Mouse (Mus musculus) layer of hippocampus, adult 9-10 months (tissue): Measurements from ENCODE around the gene 2210016L21Rik.
"Not testable (repeated sequence)": the region's sequence is repeated elsewhere in the genome, so short reads cannot be mapped to it uniquely, and the experiment has no call there.

ENCODE experiments used
- DNase-seq: peaks from one replicate; pipeline ENCODE4 v3.0.0; 2022; ENCODE audit warnings: low spot score

2210016L21Rik gene

GRCm38 (mm10) chr5:114942074-114942765 lies at the start of gene 2210016L21Rik:
TSS of gene 2210016L21Rik (plus strand) at chr5:114942158.
- peak; percentile 78 for DNase-seq

- no peak for DNase-seq
Observed at GRCm38 (mm10) chr5:114895542-114895941, 46.4 kb upstream of the 2210016L21Rik start.

- no peak for DNase-seq
Observed at GRCm38 (mm10) chr5:114896688-114897373, 45.1 kb upstream of the 2210016L21Rik start, which contains the start of gene Oasl2. TSS of gene Oasl2 (plus strand) at chr5:114896936.

GRCm38 (mm10) chr5:114897374-114897793 lies 44.6 kb upstream of the 2210016L21Rik start:
- DNase-seq = no peak

DNA sequence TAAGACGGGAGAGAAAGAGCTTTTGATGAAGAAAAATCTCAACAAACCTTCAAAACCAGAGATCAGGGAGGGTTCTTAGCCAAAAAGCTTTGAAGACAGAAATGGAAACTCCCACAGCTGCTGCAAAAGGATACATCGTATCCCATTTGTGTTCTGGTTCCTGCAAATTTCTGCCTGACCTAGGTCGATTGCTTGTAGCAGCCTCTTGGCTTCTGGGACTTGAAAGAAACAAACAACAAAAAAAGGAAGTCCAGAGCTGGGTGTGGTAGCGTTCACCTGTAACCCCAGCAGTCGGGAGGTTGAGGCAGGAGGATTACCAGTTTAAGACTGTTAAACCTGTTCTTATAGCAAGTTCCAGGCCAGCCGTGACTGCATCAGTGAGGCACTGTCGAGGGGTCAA lies 43.1 kb upstream of the 2210016L21Rik start:
- no peak for DNase-seq

DNA sequence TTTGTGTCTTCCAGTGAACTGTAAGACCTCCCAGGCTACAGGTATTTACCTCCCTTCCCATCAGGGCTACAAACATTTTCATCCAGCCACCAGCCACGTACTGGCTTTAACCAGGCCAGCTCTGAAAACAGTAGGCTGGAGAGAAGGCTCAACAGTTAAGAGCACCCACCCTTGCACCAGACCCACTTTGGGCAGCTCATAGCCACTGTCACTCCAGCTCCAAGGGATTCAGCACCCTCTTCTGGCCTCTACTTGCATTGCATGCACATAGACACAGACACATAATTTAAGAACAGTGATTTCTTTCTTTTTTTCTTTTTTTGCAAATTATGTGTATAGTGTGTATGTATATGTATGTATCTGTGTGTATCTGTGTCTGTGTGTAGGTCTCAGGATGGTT lies 39.5 kb upstream of the 2210016L21Rik start:
- DNase-seq = no peak

- DNase-seq = no peak
Observed at GRCm38 (mm10) chr5:114908598-114909305, 33.2 kb upstream of the 2210016L21Rik start.

DNA sequence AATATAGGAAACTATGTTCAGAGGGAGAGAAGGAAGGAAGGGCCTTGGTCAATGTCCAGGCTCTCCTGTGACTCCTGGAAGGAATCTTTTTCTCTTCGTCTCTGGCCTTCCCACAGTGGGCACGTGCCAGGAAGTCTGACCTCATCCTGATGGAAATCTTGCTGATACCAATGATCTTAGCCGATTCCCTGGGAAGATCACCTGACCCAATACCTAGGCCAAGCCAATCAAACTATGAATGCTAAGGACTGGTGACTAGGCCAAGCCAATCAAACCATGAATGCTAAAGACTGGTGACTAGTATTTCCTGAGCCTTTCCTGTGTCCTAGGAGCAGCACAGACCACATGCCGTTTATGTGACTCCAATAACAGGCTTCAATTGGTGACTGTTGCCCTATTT lies 28.3 kb upstream of the 2210016L21Rik start:
- DNase-seq = no peak

DNA sequence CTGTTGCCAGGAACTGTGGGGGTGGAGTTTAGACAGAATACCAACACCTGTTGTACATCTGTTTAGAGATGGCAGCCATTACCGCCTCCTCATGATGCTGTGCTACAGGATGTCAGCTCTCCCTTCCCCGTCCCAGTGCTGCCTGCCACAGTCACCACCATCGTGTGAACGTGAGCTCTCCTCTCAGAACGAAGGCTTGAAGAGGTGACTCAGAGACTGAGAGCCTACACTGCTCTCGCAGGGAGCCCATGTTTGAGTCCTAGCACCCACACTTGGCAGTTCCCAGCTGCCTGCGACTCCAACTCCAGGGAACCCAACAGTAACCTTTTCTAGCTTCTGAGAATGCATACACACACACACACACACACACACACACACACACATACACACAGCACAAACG lies 27.1 kb upstream of the 2210016L21Rik start:
- DNase-seq = no peak

- no peak for DNase-seq
Observed at GRCm38 (mm10) chr5:114915854-114916253, 26.1 kb upstream of the 2210016L21Rik start.

GRCm38 (mm10) chr5:114916777-114917176 lies 25.2 kb upstream of the 2210016L21Rik start:
- no peak for DNase-seq

- not testable (repeated sequence) for DNase-seq
Observed at GRCm38 (mm10) chr5:114917357-114917756, 24.6 kb upstream of the 2210016L21Rik start.

DNA sequence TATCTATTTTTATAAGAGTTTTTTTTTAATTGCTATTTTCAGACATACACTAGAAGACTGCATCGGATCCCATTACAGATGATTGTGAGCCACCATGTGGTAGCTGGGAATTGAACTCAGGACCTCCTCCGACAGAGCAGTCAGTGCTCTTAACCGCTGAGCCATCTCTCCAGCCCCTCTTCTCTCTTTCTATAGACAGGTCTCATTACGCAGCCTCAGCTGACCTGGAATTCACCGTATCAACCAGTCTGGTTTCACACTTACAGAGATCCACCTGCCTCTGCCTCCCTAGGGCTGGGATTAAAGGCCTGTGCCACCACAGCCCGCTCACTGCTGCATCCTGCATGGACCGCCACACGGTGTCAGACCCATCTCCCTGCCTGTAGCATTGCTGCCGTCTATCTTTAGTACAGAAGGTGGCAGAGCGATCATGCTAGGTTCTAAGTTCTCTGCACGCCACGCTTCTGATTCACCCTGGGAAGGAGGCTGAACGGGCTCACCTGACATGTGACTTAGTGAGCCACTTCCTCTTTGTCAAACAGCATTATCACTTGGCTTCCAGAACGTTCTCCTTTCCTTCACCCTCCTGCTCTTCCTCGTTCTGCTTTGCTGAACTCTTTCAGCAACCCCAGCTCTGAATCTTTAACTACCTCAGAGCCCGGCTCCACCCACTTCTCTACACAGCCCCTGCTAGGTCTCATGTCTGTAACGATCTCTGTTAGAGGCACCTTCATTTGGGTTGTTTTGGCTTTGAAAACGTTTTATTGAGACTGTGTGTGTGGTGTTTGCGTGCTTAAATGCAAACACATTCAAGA lies 20.2 kb upstream of the 2210016L21Rik start:
- DNase-seq = no peak

DNA sequence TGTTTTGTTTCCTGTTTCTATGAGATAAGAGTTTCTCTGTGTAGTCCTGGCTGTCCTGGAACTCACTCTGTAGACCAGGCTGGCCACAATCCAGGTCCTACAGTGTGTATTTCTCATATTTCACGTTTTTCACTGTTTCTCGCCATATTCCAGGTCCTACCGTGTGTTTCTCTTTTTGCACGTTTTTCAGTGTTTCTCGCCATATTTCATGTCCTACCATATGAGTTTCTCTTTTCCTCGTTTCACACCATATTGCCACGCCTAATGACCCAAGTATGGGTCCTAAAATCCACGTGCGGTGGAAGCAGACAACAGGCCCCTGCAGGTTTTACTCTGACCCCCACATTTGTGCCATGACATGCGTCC lies 19.6 kb upstream of the 2210016L21Rik start:
- no peak for DNase-seq

DNA sequence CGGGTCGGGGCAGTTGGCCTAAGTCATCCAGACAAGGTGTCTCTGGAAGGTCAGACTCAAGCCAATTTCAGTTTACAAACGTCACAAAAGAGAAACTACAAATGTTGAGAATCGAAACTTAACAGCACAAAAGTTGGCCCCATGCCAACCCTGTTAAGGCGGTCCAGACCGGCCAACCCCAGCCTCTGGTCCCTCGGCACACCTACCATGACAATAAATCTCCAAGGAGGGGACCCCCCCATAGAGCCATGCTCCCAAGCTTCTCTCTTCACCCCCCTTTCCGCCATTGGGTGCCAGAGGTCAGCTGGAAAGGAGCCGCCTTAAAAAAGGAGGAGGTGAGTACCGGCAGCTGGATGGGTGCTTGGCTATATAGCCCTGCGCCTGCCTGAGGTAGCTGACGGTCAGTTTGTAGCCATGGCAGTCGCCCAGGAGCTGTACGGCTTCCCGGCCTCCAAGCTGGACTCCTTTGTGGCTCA lies 18.9 kb upstream of the 2210016L21Rik start, which contains the start of gene Oasl1:
Oasl1 (plus strand) TSS at position 243 of the 476 bp plus-strand sequence.
- no peak for DNase-seq

DNA sequence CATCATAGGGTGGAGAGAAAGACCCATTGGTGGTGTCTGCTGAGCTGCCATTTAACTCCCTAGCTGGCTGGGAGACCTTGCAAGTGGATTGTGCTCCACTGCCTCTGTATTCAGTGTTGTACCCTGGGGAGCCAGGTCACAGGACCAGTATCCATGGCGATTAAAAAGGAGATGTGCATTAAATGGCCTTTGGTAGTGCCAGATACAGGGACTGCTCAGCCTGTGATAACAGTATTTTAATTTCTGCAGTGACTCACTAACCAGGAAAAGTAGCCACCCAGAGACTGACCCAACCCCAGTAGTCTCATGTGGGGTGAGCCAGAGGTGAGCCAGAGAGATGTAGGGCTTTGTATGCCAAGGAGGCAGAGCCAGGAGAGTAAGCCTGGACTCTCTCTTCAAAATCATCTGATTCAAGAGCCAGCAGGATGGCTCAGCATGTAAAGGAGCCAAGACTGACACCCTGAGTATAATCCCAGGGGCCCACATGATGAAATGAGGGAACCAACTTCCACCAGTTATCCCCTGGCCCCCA lies 15.7 kb upstream of the 2210016L21Rik start:
- no peak for DNase-seq

GRCm38 (mm10) chr5:114926753-114927152 lies 15.2 kb upstream of the 2210016L21Rik start:
- no peak for DNase-seq

DNA sequence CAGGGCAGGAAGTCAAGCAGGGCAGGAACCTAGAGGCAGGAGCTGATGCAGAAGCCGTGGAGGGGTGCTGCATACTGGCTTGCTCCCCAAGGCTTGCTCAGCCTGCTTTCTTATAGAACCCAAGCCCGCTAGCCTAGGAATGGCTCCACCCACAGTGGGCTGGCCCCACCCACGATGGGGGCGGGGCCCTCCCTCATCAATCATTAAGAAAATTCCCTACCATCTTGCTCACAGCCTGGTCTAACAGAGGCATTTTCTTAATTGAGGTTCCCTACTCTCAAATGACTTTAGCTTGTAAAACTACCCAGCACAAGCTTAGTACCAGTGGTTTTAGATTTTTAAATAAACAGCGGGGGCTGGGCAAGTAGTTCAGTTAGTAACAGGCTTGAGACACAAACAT lies 10.3 kb upstream of the 2210016L21Rik start:
- DNase-seq = no peak

GRCm38 (mm10) chr5:114933206-114933605 lies 8.8 kb upstream of the 2210016L21Rik start:
- DNase-seq = no peak

GRCm38 (mm10) chr5:114935838-114936237 lies 6.1 kb upstream of the 2210016L21Rik start:
- DNase-seq = no peak

GRCm38 (mm10) chr5:114941138-114941537 lies 820 bp upstream of the 2210016L21Rik start:
- not testable (repeated sequence) for DNase-seq

DNA sequence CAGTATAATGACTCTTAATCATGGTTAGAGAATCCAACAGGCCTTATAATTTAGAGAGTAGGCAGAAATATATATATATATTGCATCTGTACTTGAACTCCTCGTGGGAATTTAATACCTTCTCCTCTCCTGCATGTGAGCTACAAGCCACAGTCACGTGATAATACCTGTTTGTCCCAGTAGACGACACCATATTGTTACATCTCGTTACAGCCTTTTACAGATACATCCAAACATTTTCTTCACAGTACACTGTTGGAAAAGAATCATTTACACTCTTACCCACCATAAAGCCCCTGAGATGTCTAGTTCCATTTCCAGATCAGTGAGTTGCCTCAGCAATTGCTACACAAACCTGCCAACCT lies 790 bp downstream of the 2210016L21Rik start:
- DNase-seq = no peak
